Mouse (Mus musculus) common myeloid progenitor, adult 5-6 weeks (primary cell): ENCODE measurements around the gene Nagpa. TPM values are rescaled to one million over a fixed set of nuclear protein-coding genes. Genes with fewer than 3 reads are reported as not detected.

Source experiments
- total RNA-seq: library from RNA; stranded (forward); fragments of 200-1000, 187-1606 nt; gene quantifications from 2 replicates; pipeline ENCODE4 v1.2.3, GENCODE M21; 2017

The Nagpa gene
- total RNA-seq, 1 experiment from 2014 or later = 36.0 TPM

Other genes starting within 250 kb of the Nagpa start
- 16.4 and 25.4 TPM in 2 replicates for gene Anks3, start 239.8 kb downstream of the Nagpa start, total RNA-seq
- gene Sept12, start 206.2 kb downstream of the Nagpa start, total RNA-seq = not detected in 2 replicates
- not detected in 2 replicates for gene Smim22, start 196.7 kb downstream of the Nagpa start, total RNA-seq
- 6.7 and 10.7 TPM in 2 replicates for gene Rogdi, start 190.5 kb downstream of the Nagpa start, total RNA-seq
- 89.6 and 95.6 TPM in 2 replicates for gene Glyr1, start 154.1 kb downstream of the Nagpa start, total RNA-seq
- gene Ubn1, start 154.0 kb downstream of the Nagpa start, total RNA-seq = 50.9 and 67.4 TPM in 2 replicates
- 0.10 TPM in 1 of 2 replicates, not detected in the other for gene Ppl, start 71.6 kb downstream of the Nagpa start, total RNA-seq
- gene Sec14l5, start 56.9 kb downstream of the Nagpa start, total RNA-seq = not detected in 2 replicates
- not detected in 2 replicates for gene AU021092, start 18.3 kb upstream of the Nagpa start, total RNA-seq
- gene Alg1, start 29.6 kb upstream of the Nagpa start, total RNA-seq = 21.5 and 23.6 TPM in 2 replicates
- gene Eef2kmt, start 52.0 kb upstream of the Nagpa start, total RNA-seq = 16.9 and 30.5 TPM in 2 replicates